Mouse (Mus musculus) heart, adult 18-20 months (tissue): ENCODE results near the gene Fmr1. TPM values are rescaled to one million over a fixed set of nuclear protein-coding genes. Genes with fewer than 3 reads are reported as not detected.
"Not testable (repeated sequence)": the region's sequence is repeated elsewhere in the genome, so short reads cannot be mapped to it uniquely, and the experiment has no call there.

ENCODE experiments used
- DNase-seq, 2 experiments: peaks; one replicate each; pipeline ENCODE4 v3.0.0; 2021 to 2022; ENCODE audit warnings: mixed read lengths in 1 of 2
- long read RNA-seq, 2 experiments: library from polyadenylated mRNA; stranded (forward); transcript quantifications; one replicate each; pipeline ENCODE4 v2.0.0; 2021
- total RNA-seq, 2 experiments: library from RNA; stranded (reverse); gene quantifications; 2 replicates each; pipeline ENCODE4 v1.2.3; 2021

Fmr1 gene
- total RNA-seq: 1 to 10 TPM; 8.4 to 8.5 TPM
- long read RNA-seq, experiment 1, full-length matches to known transcripts: 5 of 6 reads
- long read RNA-seq, experiment 1, partial matches to known transcripts: 0 of 6 reads
- long read RNA-seq, experiment 1, other reads (novel, unspliced or antisense): 1 of 6 reads
- long read RNA-seq, experiment 2, full-length matches to known transcripts: 1 of 5 reads
- long read RNA-seq, experiment 2, partial matches to known transcripts: 1 of 5 reads
- long read RNA-seq, experiment 2, other reads (novel, unspliced or antisense): 3 of 5 reads

- peak; percentile 98 for DNase-seq
Observed at GRCm38 (mm10) chrX:68678333-68678740, at the start of gene Fmr1. TSS of gene Fmr1 (plus strand) at chrX:68678541.

GRCm38 (mm10) chrX:68641603-68642002, 36.7 kb upstream of the Fmr1 start:
- no peak for DNase-seq

- peak; percentile 30 to 33 for DNase-seq
Observed at GRCm38 (mm10) chrX:68645154-68645919, 33.0 kb upstream of the Fmr1 start.

- DNase-seq: peak in 1 of 2 experiments; percentile 2
Observed at GRCm38 (mm10) chrX:68677508-68677907, 833 bp upstream of the Fmr1 start.

GRCm38 (mm10) chrX:68678815-68679486, 610 bp downstream of the Fmr1 start:
- DNase-seq: no peak

- DNase-seq: no peak
Observed at GRCm38 (mm10) chrX:68684706-68685105, 6.4 kb downstream of the Fmr1 start.

- not testable (repeated sequence) for DNase-seq
Observed at GRCm38 (mm10) chrX:68691936-68692335, 13.6 kb downstream of the Fmr1 start.

GRCm38 (mm10) chrX:68736902-68737301, 58.6 kb downstream of the Fmr1 start:
- DNase-seq: no peak

GRCm38 (mm10) chrX:68740088-68740487, 61.7 kb downstream of the Fmr1 start:
- DNase-seq: no peak

- no peak for DNase-seq
Observed at GRCm38 (mm10) chrX:68761606-68762005, 83.3 kb downstream of the Fmr1 start, which contains the start of gene Fmr1nb. TSS of gene Fmr1nb (plus strand) at chrX:68761839.

Other genes starting within 250 kb of the Fmr1 start
- gene Fmr1nb, start 83.3 kb downstream of the Fmr1 start, total RNA-seq: 1 to 10 TPM; 1.9 to 4.1 TPM
- gene Gm14698, start 142.6 kb downstream of the Fmr1 start, total RNA-seq: 1 to 10 TPM in 1 of 2 experiments, under 1 TPM in 1; 0.46 to 1.4 TPM
- not detected for gene Gm6812, start 214.5 kb downstream of the Fmr1 start, total RNA-seq